Mouse (Mus musculus): ENCODE measurements around the gene Rpia. TPM values are rescaled to one million over a fixed set of nuclear protein-coding genes. Genes with fewer than 3 reads are reported as not detected.

Rpia gene
- polyA plus RNA-seq, 1 experiment, result 18.7 TPM

- WGBS, result 65% methylated on average over 1 of the region's 1 CpGs
- no peak for DNase-seq (ENCODE audit: low read depth, low spot score)
Observed at GRCm38 (mm10) chr6:70806514-70806912, 14.5 kb upstream of the Rpia start.

- DNase-seq (ENCODE audit: low read depth, low spot score), result no peak
- WGBS, result 15% methylated on average over 13 of the region's 13 CpGs
Observed at GRCm38 (mm10) chr6:70805820-70806513, 13.9 kb upstream of the Rpia start.

GRCm38 (mm10) chr6:70805267-70805666 lies 13.2 kb upstream of the Rpia start:
- no peak for DNase-seq (ENCODE audit: low read depth, low spot score)
- 10% methylated on average over 7 of the region's 7 CpGs for WGBS

- DNase-seq (ENCODE audit: low read depth, low spot score), result no peak
- WGBS, result 31% methylated on average over 3 of the region's 3 CpGs
Observed at GRCm38 (mm10) chr6:70804632-70805031, 12.6 kb upstream of the Rpia start.

- DNase-seq (ENCODE audit: low read depth, low spot score), result no peak
- 16% methylated on average over 9 of the region's 9 CpGs for WGBS
Observed at GRCm38 (mm10) chr6:70797581-70798251, 5.7 kb upstream of the Rpia start.

- 83% methylated on average over 6 of the region's 6 CpGs for WGBS
- DNase-seq (ENCODE audit: low read depth, low spot score), result no peak
Observed at GRCm38 (mm10) chr6:70796940-70797339, 4.9 kb upstream of the Rpia start.

GRCm38 (mm10) chr6:70792644-70793043 lies 612 bp upstream of the Rpia start:
- WGBS, result 31% methylated on average over 8 of the region's 8 CpGs

GRCm38 (mm10) chr6:70790852-70791761 lies 925 bp downstream of the Rpia start:
- DNase-seq (ENCODE audit: low read depth, low spot score), result no peak
- 2% methylated on average over 18 of the region's 18 CpGs for WGBS

More at GRCm38 (mm10) chr6:70792644-70793043, 612 bp upstream of the Rpia start:
- no peak for DNase-seq (ENCODE audit: low read depth, low spot score)

- no peak for DNase-seq (ENCODE audit: low read depth, low spot score)
- 41% methylated on average over 9 of the region's 9 CpGs for WGBS
Observed at GRCm38 (mm10) chr6:70790034-70790650, 1.9 kb downstream of the Rpia start.

- DNase-seq (ENCODE audit: low read depth, low spot score), result no peak
- 96% methylated on average over 3 of the region's 3 CpGs for WGBS
Observed at GRCm38 (mm10) chr6:70789134-70789533, 2.9 kb downstream of the Rpia start.

GRCm38 (mm10) chr6:70787524-70787923 lies 4.5 kb downstream of the Rpia start:
- WGBS, result 28% methylated on average over 2 of the region's 2 CpGs
- DNase-seq (ENCODE audit: low read depth, low spot score), result no peak

- no peak for DNase-seq (ENCODE audit: low read depth, low spot score)
- 38% methylated on average over 3 of the region's 3 CpGs for WGBS
Observed at GRCm38 (mm10) chr6:70785852-70786251, 6.2 kb downstream of the Rpia start.

- WGBS, result 38% methylated on average over 3 of the region's 3 CpGs
- DNase-seq (ENCODE audit: low read depth, low spot score), result no peak
Observed at GRCm38 (mm10) chr6:70784811-70785210, 7.2 kb downstream of the Rpia start.

GRCm38 (mm10) chr6:70781336-70781735 lies 10.7 kb downstream of the Rpia start:
- WGBS, result 86% methylated on average over 2 of the region's 2 CpGs
- DNase-seq (ENCODE audit: low read depth, low spot score), result no peak

GRCm38 (mm10) chr6:70774372-70774771 lies 17.7 kb downstream of the Rpia start:
- no peak for DNase-seq (ENCODE audit: low read depth, low spot score)
- whole genome bisulfite sequencing, result 78% methylated on average over 2 of the region's 2 CpGs

- 62% methylated on average over 5 of the region's 5 CpGs for WGBS
- DNase-seq (ENCODE audit: low read depth, low spot score), result no peak
Observed at GRCm38 (mm10) chr6:70773769-70774168, 18.3 kb downstream of the Rpia start.

- 39% methylated on average over 6 of the region's 6 CpGs for WGBS
- no peak for DNase-seq (ENCODE audit: low read depth, low spot score)
Observed at GRCm38 (mm10) chr6:70768769-70769168, 23.3 kb downstream of the Rpia start.

- DNase-seq (ENCODE audit: low read depth, low spot score), result no peak
- WGBS, result 86% methylated on average over 8 of the region's 8 CpGs
Observed at GRCm38 (mm10) chr6:70765076-70765475, 27.0 kb downstream of the Rpia start.

GRCm38 (mm10) chr6:70764551-70764950 lies 27.5 kb downstream of the Rpia start:
- DNase-seq (ENCODE audit: low read depth, low spot score), result no peak
- 80% methylated on average over 5 of the region's 5 CpGs for WGBS

GRCm38 (mm10) chr6:70763881-70764280 lies 28.2 kb downstream of the Rpia start:
- 86% methylated on average over 4 of the region's 4 CpGs for WGBS
- DNase-seq (ENCODE audit: low read depth, low spot score), result no peak
